Comparison of ENCODE assay signal across 9 mouse cellular contexts in the genomic region with DNA sequence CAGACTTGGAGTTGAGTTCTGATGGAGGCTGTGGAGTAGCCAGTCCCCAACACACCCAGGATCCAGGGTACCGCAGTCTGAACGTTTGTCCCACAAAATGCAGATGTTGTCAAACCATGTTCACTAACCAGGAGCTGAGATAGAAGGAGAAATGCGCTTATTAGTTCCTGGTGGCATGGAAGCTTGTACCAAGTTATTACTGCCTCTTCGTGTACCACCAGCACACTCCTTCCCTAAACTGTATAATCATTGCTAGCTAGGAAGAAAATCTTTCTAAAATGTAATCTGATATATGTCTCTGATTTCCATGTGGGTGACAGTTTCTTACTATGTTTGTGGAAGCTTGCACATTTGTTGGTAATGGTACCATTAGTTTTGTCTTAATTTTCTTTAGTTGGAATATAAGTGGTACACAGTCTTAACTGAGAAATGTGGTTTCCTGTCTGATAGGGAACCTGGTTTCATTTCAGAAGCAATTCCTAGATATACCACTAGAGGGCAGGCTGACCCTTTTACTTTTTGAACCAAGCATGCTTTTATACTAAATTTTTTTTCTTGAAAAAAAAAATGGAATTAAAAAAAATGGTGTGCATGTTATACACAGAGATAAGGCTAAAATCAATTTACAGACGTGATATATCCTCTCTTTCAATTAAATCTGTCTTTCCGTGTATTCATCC.
A peak's percentile ranks its signal among the peaks of the same experiment; 100 is the strongest.
DNase-seq lines count a peak whose midpoint lies in the region; ATAC-seq and TF ChIP-seq lines count a peak whose summit lies in the region.
"Had no signal": no experiment of that assay in that cellular context is flagged by ENCODE, and none has a peak within 500 bp of the region (broad histone marks: within the 10 kb centered on the region; RNA-seq: fewer than 3 reads in every experiment).

No protein-coding gene starts in this region.

- no peak overlapping the region for H3K4me2 ChIP-seq in midbrain, embryonic 14.5 days (ENCODE audit: low read length)
- no peak overlapping the region for H3K4me2 ChIP-seq in midbrain, embryonic 16.5 days (ENCODE audit: low read length)
- H3K4me2 ChIP-seq in limb, embryonic 14.5 days (replicated peaks; ENCODE audit: low read depth, low read length, severe bottlenecking): no peak overlapping the region
- H3K4me2 ChIP-seq: neural tube, embryonic 13.5 days had no signal

- no peaks in the 10 kb centered on the region for H3K79me2 ChIP-seq in heart, adult 2 months (replicated peaks; ENCODE audit: control insufficient read depth, insufficient read depth, low read length)

- peak; percentile 96; the same call in 1 of the 2 replicates for TF ChIP-seq CTCF in heart, adult 2 months (IDR thresholded peaks at IDR 0.05)

- no peaks in the 10 kb centered on the region; the same call in 1 of the 2 replicates for H3K27me3 ChIP-seq in heart, adult 2 months (ENCODE audit: control insufficient read depth, insufficient read depth, low read length)
- H3K27me3 ChIP-seq in midbrain, embryonic 14.5 days (ENCODE audit: control insufficient read depth, insufficient read depth, low read length): no peaks in the 10 kb centered on the region
- H3K27me3 ChIP-seq in midbrain, embryonic 16.5 days (ENCODE audit: control insufficient read depth, insufficient read depth, low read depth, low read length): no peaks in the 10 kb centered on the region
- H3K27me3 ChIP-seq in limb, embryonic 14.5 days (ENCODE audit: control insufficient read depth, insufficient read depth, low read length): no peaks in the 10 kb centered on the region
- H3K27me3 ChIP-seq: neural tube, embryonic 13.5 days had no signal

- no peaks in the 10 kb centered on the region for H3K36me3 ChIP-seq in heart, adult 2 months (ENCODE audit: control insufficient read depth, insufficient read depth, low read length)
- no peaks in the 10 kb centered on the region for H3K36me3 ChIP-seq in midbrain, embryonic 14.5 days (ENCODE audit: control insufficient read depth, insufficient read depth, low read length)
- no peaks in the 10 kb centered on the region for H3K36me3 ChIP-seq in midbrain, embryonic 16.5 days (ENCODE audit: control insufficient read depth, insufficient read depth, low read length)
- H3K36me3 ChIP-seq in limb, embryonic 14.5 days (ENCODE audit: control insufficient read depth, insufficient read depth, low read length): no peaks in the 10 kb centered on the region
- H3K36me3 ChIP-seq: neural tube, embryonic 13.5 days had no signal

- no peak for TF ChIP-seq EP300 in heart, adult 2 months (IDR thresholded peaks at IDR 0.05; ENCODE audit: insufficient read depth, low read depth, low read length)

- DNase-seq in heart, adult 2 months: no peak
- DNase-seq in heart, postnatal 36 days: no peak
- DNase-seq in midbrain, embryonic 14.5 days: peak; percentile 84
- DNase-seq in limb, embryonic 14.5 days (ENCODE audit: low spot score): peak; percentile 48
- DNase-seq in gastrocnemius, postnatal 36 days: no peak
- DNase-seq in thymus, postnatal 25 days: no peak

- intact Hi-C loops in heart, adult 2 months (cut with DNase I): loop anchor here (2.0 to 10.0 kb wide), 3 partner anchors 150 to 330 kb away; no protein-coding TSS in a partner anchor
- intact Hi-C loops in heart, postnatal 36 days (cut with DNase I): loop anchor here (5.0 kb wide), 3 partner anchors 153 to 328 kb away; no protein-coding TSS in a partner anchor
- intact Hi-C loops in gastrocnemius, postnatal 36 days (cut with DNase I): loop anchor here (5.0 kb wide), 1 partner anchor 313 kb away; no protein-coding TSS in a partner anchor

- H3K4me3 ChIP-seq in heart, adult 2 months: no peak overlapping the region
- no peak overlapping the region for H3K4me3 ChIP-seq in midbrain, embryonic 14.5 days (replicated peaks; ENCODE audit: low read depth, low read length)
- no peak overlapping the region for H3K4me3 ChIP-seq in midbrain, embryonic 16.5 days (ENCODE audit: low read depth, low read length)
- H3K4me3 ChIP-seq in limb, embryonic 14.5 days (replicated peaks; ENCODE audit: low read length): no peak overlapping the region
- H3K4me3 ChIP-seq: neural tube, embryonic 13.5 days had no signal

- no peak overlapping the region for H3K27ac ChIP-seq in heart, adult 2 months
- H3K27ac ChIP-seq in midbrain, embryonic 14.5 days (replicated peaks; ENCODE audit: low read depth, low read length): no peak overlapping the region
- H3K27ac ChIP-seq in midbrain, embryonic 16.5 days (ENCODE audit: low read length): no peak overlapping the region
- H3K27ac ChIP-seq in limb, embryonic 14.5 days (replicated peaks; ENCODE audit: low read depth, low read length): no peak overlapping the region
- H3K27ac ChIP-seq: neural tube, embryonic 13.5 days had no signal

- 55% methylated on average over 6 of the region's 6 CpGs for WGBS in heart, adult 2 months
- 66% methylated on average over 6 of the region's 6 CpGs for WGBS in midbrain, embryonic 14.5 days
- WGBS in midbrain, embryonic 16.5 days: 64% methylated on average over 6 of the region's 6 CpGs
- 58% methylated on average over 6 of the region's 6 CpGs for WGBS in limb, embryonic 14.5 days

- no peak for TF ChIP-seq POLR2A in heart, adult 2 months (IDR thresholded peaks at IDR 0.05; ENCODE audit: insufficient read depth, low read depth, low read length)
- no peak for TF ChIP-seq POLR2A in limb, embryonic 14.5 days (IDR thresholded peaks at IDR 0.05; ENCODE audit: borderline replicate concordance, extremely low read depth, insufficient read depth, insufficient read length)

- no peaks in the 10 kb centered on the region for H3K4me1 ChIP-seq in heart, adult 2 months (ENCODE audit: control insufficient read depth, insufficient read depth, low read length)
- no peaks in the 10 kb centered on the region for H3K4me1 ChIP-seq in midbrain, embryonic 14.5 days (ENCODE audit: control insufficient read depth, insufficient read depth, low read length)
- H3K4me1 ChIP-seq in midbrain, embryonic 16.5 days (ENCODE audit: control insufficient read depth, insufficient read depth, low read length): no peaks in the 10 kb centered on the region
- H3K4me1 ChIP-seq in limb, embryonic 14.5 days (ENCODE audit: control insufficient read depth, insufficient read depth, low read length): no peaks in the 10 kb centered on the region
- H3K4me1 ChIP-seq: neural tube, embryonic 13.5 days had no signal

- H3K9me3 ChIP-seq in midbrain, embryonic 14.5 days (ENCODE audit: control insufficient read depth, low read length): no peaks in the 10 kb centered on the region
- H3K9me3 ChIP-seq in midbrain, embryonic 16.5 days (replicated peaks; ENCODE audit: control insufficient read depth, low read length, poor library complexity, severe bottlenecking): no peaks in the 10 kb centered on the region
- no peaks in the 10 kb centered on the region for H3K9me3 ChIP-seq in limb, embryonic 14.5 days (ENCODE audit: control insufficient read depth, low read length)
- H3K9me3 ChIP-seq: neural tube, embryonic 13.5 days had no signal

- ATAC-seq in midbrain, embryonic 14.5 days (ENCODE audit: low FRiP score, low TSS enrichment): no peak
- no peak for ATAC-seq in midbrain, embryonic 16.5 days
- peak; percentile 63 for ATAC-seq in activated CD4-positive, CD25-positive, alpha-beta regulatory T cell, adult 4 months
- ATAC-seq in limb, embryonic 14.5 days (ENCODE audit: low FRiP score, low read depth): no peak

- no peak overlapping the region for H3K9ac ChIP-seq in heart, adult 2 months (ENCODE audit: low read depth, low read length)
- no peak overlapping the region for H3K9ac ChIP-seq in midbrain, embryonic 14.5 days (replicated peaks; ENCODE audit: low read length)
- no peak overlapping the region for H3K9ac ChIP-seq in midbrain, embryonic 16.5 days (ENCODE audit: low read depth, low read length)
- no peak overlapping the region for H3K9ac ChIP-seq in limb, embryonic 14.5 days (ENCODE audit: low read depth, low read length, severe bottlenecking)
- H3K9ac ChIP-seq: neural tube, embryonic 13.5 days had no signal

Comparison
In these comparisons a context has a peak if more than half of its experiments do, and no peak if none do; other contexts are left out.
1. DNase-seq: peak in midbrain, embryonic 14.5 days (single experiment) and limb, embryonic 14.5 days (single experiment); none in heart, adult 2 months (0 of 2), heart, postnatal 36 days (0 of 2), gastrocnemius, postnatal 36 days (0 of 2) and thymus, postnatal 25 days (single experiment).